Mouse (Mus musculus): ENCODE measurements at regions not wholly inside any gene's neighbourhood (a gene's known extent, or its start where the extent isn't known, plus 50 kb on each side); places are given as distances from the start of the nearest gene placed in this dataset.

DNA sequence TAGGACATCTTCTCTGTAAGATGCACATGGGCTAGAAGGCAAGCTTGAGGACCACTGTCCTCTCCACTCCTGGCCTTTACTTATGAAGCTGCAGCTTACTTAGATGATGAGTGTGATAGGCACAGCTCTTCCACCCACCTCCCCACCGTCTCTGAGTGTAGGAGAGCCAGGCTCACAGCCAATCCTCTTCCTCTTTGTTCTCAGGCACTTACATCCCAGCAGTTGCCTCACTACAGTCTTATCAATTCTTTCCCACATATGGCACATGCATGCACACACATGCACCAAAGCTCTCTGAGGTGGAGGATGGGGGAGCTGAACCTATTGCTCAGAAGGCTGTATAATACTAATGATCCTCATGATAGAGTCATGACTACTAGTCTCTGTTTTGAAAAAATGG, 72.1 kb upstream of the Picalm start:
- no peaks in the 10 kb centered on the region for H3K79me2 ChIP-seq (ENCODE audit: control insufficient read depth, insufficient read depth, low read length, poor library complexity)
- H3K27ac ChIP-seq (ENCODE audit: control insufficient read depth, low read depth, low read length): no peak overlapping the region
- peak; percentile 54 for DNase-seq (ENCODE audit: low read depth, low spot score)
- peaks cover 16 to 38% of the 10 kb centered on the region in 2 experiments for H3K4me1 ChIP-seq (ENCODE audit: control insufficient read depth in 1 of 2, insufficient read depth in 2 of 2, low read length in 2 of 2)
- H3K4me3 ChIP-seq (ENCODE audit: control insufficient read depth in 1 of 2, insufficient read depth in 1 of 2, low read depth in 2 of 2, low read length in 2 of 2): no peak overlapping the region
- H3K9me3 ChIP-seq (replicated peaks; ENCODE audit: insufficient read depth, low read length): no peaks in the 10 kb centered on the region
- H3K36me3 ChIP-seq (ENCODE audit: control insufficient read depth in 1 of 2, insufficient read depth in 2 of 2, low read length in 2 of 2): peaks cover 0 to 37% of the 10 kb centered on the region in 2 experiments; a peak in 2 of 4 replicates
- H3K9ac ChIP-seq (ENCODE audit: control insufficient read depth, low read depth, low read length, poor library complexity, severe bottlenecking): no peak overlapping the region
- H3K27me3 ChIP-seq (ENCODE audit: control insufficient read depth in 1 of 2, insufficient read depth in 2 of 2, low read length in 2 of 2): no peaks in the 10 kb centered on the region
- TF ChIP-seq USF1 (IDR thresholded peaks at IDR 0.05; ENCODE audit: low read depth, low read length): no peak
- TF ChIP-seq ZC3H11A (IDR thresholded peaks at IDR 0.05; ENCODE audit: low read depth, low read length): no peak
- peak; percentile 50 for TF ChIP-seq ETS1 (IDR thresholded peaks at IDR 0.05; ENCODE audit: low read depth, low read length)
- no peak for TF ChIP-seq ELF1 (IDR thresholded peaks at IDR 0.05; ENCODE audit: low read depth, low read length)
- peak; percentile 25; the same call in 1 of the 2 replicates for TF ChIP-seq NELFE (IDR thresholded peaks at IDR 0.05; ENCODE audit: low read depth, low read length)
- no peak for TF ChIP-seq KAT2A (conservative IDR thresholded peaks at IDR 0.05; ENCODE audit: low read depth, low read length)
- TF ChIP-seq JUND (IDR thresholded peaks at IDR 0.05; ENCODE audit: low read depth, low read length): no peak
- TF ChIP-seq POLR2A (IDR thresholded peaks at IDR 0.05; ENCODE audit: control insufficient read depth in 1 of 2, insufficient read depth in 1 of 2, low read depth in 1 of 2, low read length in 2 of 2, poor library complexity in 1 of 2): no peak
- TF ChIP-seq NRF1 (IDR thresholded peaks at IDR 0.05; ENCODE audit: insufficient read depth, low read depth, low read length, poor library complexity, severe bottlenecking): no peak
- no peak for TF ChIP-seq RAD21 (IDR thresholded peaks at IDR 0.05; ENCODE audit: low read depth, low read length)
- TF ChIP-seq TAL1 (IDR thresholded peaks at IDR 0.05; ENCODE audit: low read length): no peak
- no peak for TF ChIP-seq RCOR1 (IDR thresholded peaks at IDR 0.05; ENCODE audit: low read depth, low read length)
- TF ChIP-seq ZNF384 (IDR thresholded peaks at IDR 0.05; ENCODE audit: low read depth, low read length): no peak
- TF ChIP-seq CHD2 (IDR thresholded peaks at IDR 0.05; ENCODE audit: low read length): no peak
- TF ChIP-seq BHLHE40 (IDR thresholded peaks at IDR 0.05; ENCODE audit: borderline replicate concordance, low read depth, low read length): peak; percentile 56; the same call in 1 of the 2 replicates
- TF ChIP-seq MEF2A (IDR thresholded peaks at IDR 0.05; ENCODE audit: extremely low read depth, insufficient replicate concordance, low read depth, low read length, poor library complexity, severe bottlenecking): no peak
- no peak for TF ChIP-seq MYB (IDR thresholded peaks at IDR 0.05; ENCODE audit: low read depth, low read length)
- no peak for TF ChIP-seq ZMIZ1 (IDR thresholded peaks at IDR 0.05; ENCODE audit: low read depth, low read length)
- TF ChIP-seq MYC (IDR thresholded peaks at IDR 0.05; ENCODE audit: low read depth, low read length): 0 out of 2 replicates have a peak, but pooled peaks have one; percentile 37
- 0 out of 2 replicates have a peak, but pooled peaks have one; percentile 36 for TF ChIP-seq SIN3A (IDR thresholded peaks at IDR 0.05; ENCODE audit: low read length)
- no peak for TF ChIP-seq CHD1 (IDR thresholded peaks at IDR 0.05; ENCODE audit: low read depth, low read length)
- TF ChIP-seq MAX (IDR thresholded peaks at IDR 0.05; ENCODE audit: low read length): no peak; the same call in 1 of the 2 replicates
- no peak for TF ChIP-seq GABPA (IDR thresholded peaks at IDR 0.05; ENCODE audit: low read depth, low read length)
- no peak for TF ChIP-seq POLR2AphosphoS2 (IDR thresholded peaks at IDR 0.05; ENCODE audit: low read length)
- no peak for TF ChIP-seq TBP (IDR thresholded peaks at IDR 0.05; ENCODE audit: low read depth, low read length)
- no peak; the same call in 1 of the 2 replicates for TF ChIP-seq GATA1 (IDR thresholded peaks at IDR 0.05; ENCODE audit: low read depth, low read length)
- TF ChIP-seq MAZ (IDR thresholded peaks at IDR 0.05; ENCODE audit: low read depth, low read length): 0 out of 2 replicates have a peak, but pooled peaks have one; percentile 35
- TF ChIP-seq POLR2AphosphoS5 (IDR thresholded peaks at IDR 0.05; ENCODE audit: borderline replicate concordance, low read depth, low read length): no peak
- TF ChIP-seq E2F4 (IDR thresholded peaks at IDR 0.05; ENCODE audit: borderline replicate concordance, low read depth, low read length): no peak
- TF ChIP-seq MAFK (IDR thresholded peaks at IDR 0.05; ENCODE audit: borderline replicate concordance, low read depth, low read length): no peak
- no peak for TF ChIP-seq ZKSCAN1 (IDR thresholded peaks at IDR 0.05; ENCODE audit: low read depth, low read length)
- TF ChIP-seq CTCF (IDR thresholded peaks at IDR 0.05 in 2 of 3, conservative IDR thresholded peaks at IDR 0.05 in 1 of 3; ENCODE audit: control insufficient read depth in 1 of 3, insufficient read depth in 1 of 3, low read depth in 2 of 3, low read length in 3 of 3, poor library complexity in 1 of 3, severe bottlenecking in 1 of 3): no peak
- peak; percentile 40; the same call in 1 of the 2 replicates for TF ChIP-seq MXI1 (IDR thresholded peaks at IDR 0.05; ENCODE audit: low read depth, low read length)
- no peak for TF ChIP-seq UBTF (IDR thresholded peaks at IDR 0.05; ENCODE audit: borderline replicate concordance, insufficient read depth, low read depth, low read length)
- TF ChIP-seq USF2 (IDR thresholded peaks at IDR 0.05; ENCODE audit: borderline replicate concordance in 1 of 2, insufficient read depth in 1 of 2, low read depth in 1 of 2, low read length in 2 of 2): no peak
- peak; percentile 32 to 64; a peak in 2 of 4 replicates for TF ChIP-seq EP300 (IDR thresholded peaks at IDR 0.05; ENCODE audit: low read depth in 1 of 2, low read length in 2 of 2)
- TF ChIP-seq SMC3 (IDR thresholded peaks at IDR 0.05; ENCODE audit: low read depth, low read length): no peak
- TF ChIP-seq HCFC1 (IDR thresholded peaks at IDR 0.05; ENCODE audit: low read depth, low read length): 0 out of 2 replicates have a peak, but pooled peaks have one; percentile 13

Data from MEL (cell line).